8 mouse cellular contexts compared by ENCODE assay signal in the genomic region with DNA sequence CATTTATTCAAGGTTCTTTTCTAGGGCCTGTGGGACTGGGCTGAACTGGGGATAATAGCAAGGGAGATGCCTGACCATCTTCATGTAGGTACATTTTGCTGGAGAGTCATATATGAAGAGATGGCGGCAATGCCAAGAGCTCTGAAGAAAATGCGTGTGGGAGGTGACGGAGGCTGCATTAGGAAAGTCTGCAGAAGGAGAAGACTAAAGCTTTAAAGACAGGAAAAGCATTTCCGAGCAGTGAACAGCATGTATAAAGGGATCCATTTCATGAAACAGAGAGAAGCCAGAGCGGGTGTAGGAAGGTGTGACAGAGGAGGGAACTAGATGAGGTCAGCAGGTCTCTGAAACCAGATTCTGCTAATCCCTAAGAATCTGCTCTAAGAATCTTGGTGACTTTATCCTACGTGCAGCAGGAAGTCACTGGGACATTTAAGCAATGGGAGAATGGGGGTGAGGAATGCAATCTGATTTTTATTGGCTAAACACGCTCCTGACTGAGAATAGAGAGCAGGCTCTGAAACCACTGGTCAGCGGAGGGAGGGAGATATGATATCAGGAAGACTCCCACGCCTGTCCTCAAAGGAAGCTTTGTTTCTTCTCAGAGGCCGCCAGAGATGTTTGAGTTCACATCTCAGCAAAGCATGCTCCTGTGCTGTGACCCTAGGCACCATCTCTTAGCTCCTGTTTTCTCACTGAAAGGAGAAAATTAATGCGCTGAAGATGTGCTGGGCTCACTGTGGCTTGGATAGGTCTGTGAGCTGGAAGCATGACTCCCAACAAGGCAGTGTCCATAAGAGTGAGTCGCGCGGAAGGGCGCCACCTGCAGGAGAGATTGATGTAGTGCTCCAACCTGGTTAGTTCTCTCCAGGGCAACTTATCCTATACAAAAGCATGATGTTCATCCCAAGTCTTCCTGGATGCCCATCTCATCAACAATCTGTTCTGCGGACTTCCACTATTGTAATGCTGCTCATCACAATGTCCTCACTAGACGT. TPM values are rescaled to one million over a fixed set of nuclear protein-coding genes. Genes with fewer than 3 reads are reported as not detected.
DNase-seq lines count a peak whose midpoint lies in the region; ATAC-seq and TF ChIP-seq lines count a peak whose summit lies in the region.

No protein-coding gene starts in this region.

- 62% methylated on average over 17 of the region's 17 CpGs for WGBS in cerebellum, adult 2 months
- WGBS in thymus, adult 2 months: 65% methylated on average over 17 of the region's 17 CpGs
- 46% methylated on average over 17 of the region's 17 CpGs for WGBS in forebrain, embryonic 15.5 days
- 26% methylated on average over 17 of the region's 17 CpGs for WGBS in kidney, adult 2 months

- TF ChIP-seq CTCF in cerebellum, adult 2 months (IDR thresholded peaks at IDR 0.05; ENCODE audit: borderline replicate concordance, insufficient read depth, low read depth, low read length): peak; percentile 61
- TF ChIP-seq CTCF in thymus, adult 2 months (IDR thresholded peaks at IDR 0.05; ENCODE audit: borderline replicate concordance, control insufficient read depth, extremely low read depth, insufficient read depth, low read length, poor library complexity): peak; percentile 67; the same call in 1 of the 2 replicates
- peak; percentile 71 for TF ChIP-seq CTCF in kidney, adult 2 months (conservative IDR thresholded peaks at IDR 0.05; ENCODE audit: insufficient read depth, insufficient read length, low read depth, low read length)

- no peak for DNase-seq in cerebellum, adult 2 months
- DNase-seq in cerebellum, adult 11 months: no peak
- peak; percentile 15 for DNase-seq in thymus, adult 2 months
- DNase-seq in thymus, adult 18-20 months: no peak
- peak; percentile 35 for DNase-seq in kidney, adult 2 months
- peak; percentile 77 for DNase-seq in mesoderm, embryonic 11.5 days (ENCODE audit: low read depth, low spot score)
- DNase-seq in testis, postnatal 14 days (ENCODE audit: low spot score): peak; percentile 46

- H3K9ac ChIP-seq in forebrain, embryonic 15.5 days (replicated peaks): no peak overlapping the region

- TF ChIP-seq POLR2A in cerebellum, adult 2 months (IDR thresholded peaks at IDR 0.05; ENCODE audit: borderline replicate concordance, insufficient read depth, low read length): no peak
- no peak for TF ChIP-seq POLR2A in thymus, adult 2 months (IDR thresholded peaks at IDR 0.05; ENCODE audit: control insufficient read depth, extremely low read depth, insufficient read depth, low read length, poor library complexity)
- TF ChIP-seq POLR2A in kidney, adult 2 months (IDR thresholded peaks at IDR 0.05; ENCODE audit: low read depth, low read length): no peak

- no peaks in the 10 kb centered on the region for H3K4me1 ChIP-seq in cerebellum, adult 2 months (ENCODE audit: control insufficient read depth, insufficient read depth, low read length)
- H3K4me1 ChIP-seq in thymus, adult 2 months (replicated peaks; ENCODE audit: control insufficient read depth, insufficient read depth, low read length): no peaks in the 10 kb centered on the region
- no peaks in the 10 kb centered on the region; the same call in 1 of the 2 replicates for H3K4me1 ChIP-seq in forebrain, embryonic 15.5 days
- H3K4me1 ChIP-seq in kidney, adult 2 months (ENCODE audit: control insufficient read depth, insufficient read depth, low read length): no peaks in the 10 kb centered on the region

- H3K27me3 ChIP-seq in cerebellum, adult 2 months (ENCODE audit: control insufficient read depth, insufficient read depth, low read length): no peaks in the 10 kb centered on the region
- H3K27me3 ChIP-seq in thymus, adult 2 months (ENCODE audit: control insufficient read depth, insufficient read depth, low read length): no peaks in the 10 kb centered on the region
- H3K27me3 ChIP-seq in forebrain, embryonic 15.5 days: no peaks in the 10 kb centered on the region
- no peaks in the 10 kb centered on the region for H3K27me3 ChIP-seq in kidney, adult 2 months (replicated peaks; ENCODE audit: control insufficient read depth, insufficient read depth, low read length)

- H3K4me3 ChIP-seq in cerebellum, adult 2 months (replicated peaks; ENCODE audit: insufficient read depth, low read depth, low read length): no peak overlapping the region
- no peak overlapping the region for H3K4me3 ChIP-seq in thymus, adult 2 months (ENCODE audit: control insufficient read depth, insufficient read depth, low read length)
- no peak overlapping the region for H3K4me3 ChIP-seq in forebrain, embryonic 15.5 days
- H3K4me3 ChIP-seq in kidney, adult 2 months (ENCODE audit: insufficient read depth, low read depth, low read length): no peak overlapping the region

- H3K4me2 ChIP-seq in forebrain, embryonic 15.5 days (replicated peaks): no peak overlapping the region

- H3K9me3 ChIP-seq in forebrain, embryonic 15.5 days: no peaks in the 10 kb centered on the region

- no peak overlapping the region for H3K27ac ChIP-seq in cerebellum, adult 2 months (ENCODE audit: insufficient read depth, low read length)
- H3K27ac ChIP-seq in thymus, adult 2 months (ENCODE audit: control insufficient read depth, insufficient read depth, low read length): no peak overlapping the region
- no peak overlapping the region for H3K27ac ChIP-seq in forebrain, embryonic 15.5 days (replicated peaks)
- no peak overlapping the region for H3K27ac ChIP-seq in kidney, adult 2 months (ENCODE audit: insufficient read depth, low read depth, low read length)

- H3K36me3 ChIP-seq in thymus, adult 2 months (ENCODE audit: control insufficient read depth, insufficient read depth, low read length): no peaks in the 10 kb centered on the region
- no peaks in the 10 kb centered on the region for H3K36me3 ChIP-seq in forebrain, embryonic 15.5 days
- H3K36me3 ChIP-seq in kidney, adult 2 months (ENCODE audit: control insufficient read depth, insufficient read depth, low read length): no peaks in the 10 kb centered on the region

- peak; percentile 61 for ATAC-seq in forebrain, embryonic 15.5 days (replicated peaks)

RNA-seq across cellular contexts. Expression of a gene that starts 6.8 kb away (rescaled TPM):
- 9.1 TPM in 2 replicates for polyA plus RNA-seq in cerebellum, adult 2 months (2012; rRNA removed)
- polyA plus RNA-seq in thymus, adult 2 months (2012; rRNA removed): 6.8 and 7.5 TPM in 2 replicates
- 17.3 and 18.0 TPM in 2 replicates for polyA plus RNA-seq in forebrain, embryonic 15.5 days (2015; fragmentation: Nextera tagmentation; extraction: Ambion mirVana)
- polyA plus RNA-seq in kidney, adult 2 months (2012; rRNA removed): 3.7 TPM in 2 replicates

RNA-seq across cellular contexts. Expression of a gene that starts 40.9 kb away (rescaled TPM):
- polyA plus RNA-seq in cerebellum, adult 2 months (2012; rRNA removed): 1.1 TPM in 2 replicates
- polyA plus RNA-seq in thymus, adult 2 months (2012; rRNA removed): 0.27 TPM in 1 of 2 replicates, not detected in the other
- 0.69 and 1.1 TPM in 2 replicates for polyA plus RNA-seq in forebrain, embryonic 15.5 days (2015; fragmentation: Nextera tagmentation; extraction: Ambion mirVana)
- 0.18 and 0.45 TPM in 2 replicates for polyA plus RNA-seq in kidney, adult 2 months (2012; rRNA removed)

RNA-seq across cellular contexts. Expression of a gene that starts 44.5 kb away (rescaled TPM):
- polyA plus RNA-seq in cerebellum, adult 2 months (2012; rRNA removed): 435 and 992 TPM in 2 replicates
- polyA plus RNA-seq in thymus, adult 2 months (2012; rRNA removed): 2,237 and 2,638 TPM in 2 replicates
- polyA plus RNA-seq in forebrain, embryonic 15.5 days (2015; fragmentation: Nextera tagmentation; extraction: Ambion mirVana): 5,603 and 5,963 TPM in 2 replicates
- 4,083 and 5,122 TPM in 2 replicates for polyA plus RNA-seq in kidney, adult 2 months (2012; rRNA removed)

RNA-seq across cellular contexts. Expression of a gene that starts 54.0 kb away (rescaled TPM):
- polyA plus RNA-seq in cerebellum, adult 2 months (2012; rRNA removed): 1.0 and 1.8 TPM in 2 replicates
- 0.23 TPM in 1 of 2 replicates, not detected in the other for polyA plus RNA-seq in thymus, adult 2 months (2012; rRNA removed)
- polyA plus RNA-seq in forebrain, embryonic 15.5 days (2015; fragmentation: Nextera tagmentation; extraction: Ambion mirVana): 1.6 and 2.5 TPM in 2 replicates
- polyA plus RNA-seq in kidney, adult 2 months (2012; rRNA removed): 0.22 and 0.34 TPM in 2 replicates

RNA-seq across cellular contexts. Expression of a gene that starts 57.5 kb away (rescaled TPM):
- 188 and 435 TPM in 2 replicates for polyA plus RNA-seq in cerebellum, adult 2 months (2012; rRNA removed)
- 1,371 and 1,698 TPM in 2 replicates for polyA plus RNA-seq in thymus, adult 2 months (2012; rRNA removed)
- 2,103 and 2,256 TPM in 2 replicates for polyA plus RNA-seq in forebrain, embryonic 15.5 days (2015; fragmentation: Nextera tagmentation; extraction: Ambion mirVana)
- 1,733 and 2,108 TPM in 2 replicates for polyA plus RNA-seq in kidney, adult 2 months (2012; rRNA removed)

Comparison
In these comparisons a context has a peak if more than half of its experiments do, and no peak if none do; other contexts are left out.
1. DNase-seq: peak in thymus, adult 2 months (single experiment), kidney, adult 2 months (single experiment), mesoderm, embryonic 11.5 days (single experiment) and testis, postnatal 14 days (single experiment); none in cerebellum, adult 2 months (0 of 2), cerebellum, adult 11 months (single experiment) and thymus, adult 18-20 months (0 of 2).
2. Peak in every context shown above with its lines, with median percentiles within 50 percentile points of each other: CTCF ChIP-seq.